Mouse (Mus musculus) yolk sac, embryonic 10.5 days (tissue): Measurements from ENCODE around the gene Cbx3.
A peak's percentile ranks its signal among the peaks of the same experiment; 100 is the strongest.

Experiments
- DNase-seq: peaks from one replicate; pipeline ENCODE4 v3.0.0-alpha.2; 2017; ENCODE audit warnings: low spot score

Gene Cbx3

GRCm38 (mm10) chr6:51470311-51471178, at the start of gene Cbx3:
TSS of gene Cbx3 (plus strand) at chr6:51470360.
- peak; percentile 96 for DNase-seq

GRCm38 (mm10) chr6:51423466-51424122, 46.6 kb upstream of the Cbx3 start:
- DNase-seq: no peak

- no peak for DNase-seq
Observed at GRCm38 (mm10) chr6:51424537-51424936, 45.6 kb upstream of the Cbx3 start.

- peak; percentile 71 for DNase-seq
Observed at GRCm38 (mm10) chr6:51432535-51433397, 37.4 kb upstream of the Cbx3 start, which contains the start of gene Nfe2l3. TSS of gene Nfe2l3 (plus strand) at chr6:51432670.

GRCm38 (mm10) chr6:51434270-51434669, 35.9 kb upstream of the Cbx3 start:
- DNase-seq: no peak

GRCm38 (mm10) chr6:51437665-51438064, 32.5 kb upstream of the Cbx3 start:
- no peak for DNase-seq

- no peak for DNase-seq
Observed at GRCm38 (mm10) chr6:51438826-51439330, 31.3 kb upstream of the Cbx3 start.

GRCm38 (mm10) chr6:51442191-51442835, 27.8 kb upstream of the Cbx3 start:
- no peak for DNase-seq

- no peak for DNase-seq
Observed at GRCm38 (mm10) chr6:51452927-51453503, 17.1 kb upstream of the Cbx3 start.

GRCm38 (mm10) chr6:51454949-51455348, 15.2 kb upstream of the Cbx3 start:
- no peak for DNase-seq

GRCm38 (mm10) chr6:51456198-51456597, 14.0 kb upstream of the Cbx3 start:
- no peak for DNase-seq

GRCm38 (mm10) chr6:51457283-51457682, 12.9 kb upstream of the Cbx3 start:
- DNase-seq: no peak

GRCm38 (mm10) chr6:51457770-51458387, 12.3 kb upstream of the Cbx3 start:
- DNase-seq: peak; percentile 8

GRCm38 (mm10) chr6:51458925-51459312, 11.2 kb upstream of the Cbx3 start:
- peak; percentile 24 for DNase-seq

- DNase-seq: peak; percentile 37
Observed at GRCm38 (mm10) chr6:51459313-51460020, 10.7 kb upstream of the Cbx3 start.

- peak; percentile 26 for DNase-seq
Observed at GRCm38 (mm10) chr6:51460021-51460360, 10.2 kb upstream of the Cbx3 start.

- DNase-seq: no peak
Observed at GRCm38 (mm10) chr6:51460363-51460762, 9.8 kb upstream of the Cbx3 start.

GRCm38 (mm10) chr6:51467649-51468048, 2.5 kb upstream of the Cbx3 start:
- DNase-seq: no peak

- peak; percentile 89 for DNase-seq
Observed at GRCm38 (mm10) chr6:51468891-51469561, 1.1 kb upstream of the Cbx3 start.
